Mouse (Mus musculus) ES-E14 (cell line): ENCODE measurements around the gene Popdc2.

Source experiments
- CHD2 ChIP-seq: IDR thresholded peaks from 2 replicates; pipeline ENCODE4 v1.6.1; 2014; ENCODE audit warnings: mild to moderate bottlenecking, low read depth, low read length, inconsistent platforms
- MAFK ChIP-seq: IDR thresholded peaks from 2 replicates; pipeline ENCODE4 v1.6.1; 2014; ENCODE audit warnings: mild to moderate bottlenecking, low read depth, low read length, inconsistent platforms; ENCODE audit not compliant: insufficient read depth
- ZNF384 ChIP-seq: IDR thresholded peaks from 2 replicates; pipeline ENCODE4 v1.6.1; 2012; ENCODE audit warnings: low read depth, low read length, inconsistent platforms

DNA sequence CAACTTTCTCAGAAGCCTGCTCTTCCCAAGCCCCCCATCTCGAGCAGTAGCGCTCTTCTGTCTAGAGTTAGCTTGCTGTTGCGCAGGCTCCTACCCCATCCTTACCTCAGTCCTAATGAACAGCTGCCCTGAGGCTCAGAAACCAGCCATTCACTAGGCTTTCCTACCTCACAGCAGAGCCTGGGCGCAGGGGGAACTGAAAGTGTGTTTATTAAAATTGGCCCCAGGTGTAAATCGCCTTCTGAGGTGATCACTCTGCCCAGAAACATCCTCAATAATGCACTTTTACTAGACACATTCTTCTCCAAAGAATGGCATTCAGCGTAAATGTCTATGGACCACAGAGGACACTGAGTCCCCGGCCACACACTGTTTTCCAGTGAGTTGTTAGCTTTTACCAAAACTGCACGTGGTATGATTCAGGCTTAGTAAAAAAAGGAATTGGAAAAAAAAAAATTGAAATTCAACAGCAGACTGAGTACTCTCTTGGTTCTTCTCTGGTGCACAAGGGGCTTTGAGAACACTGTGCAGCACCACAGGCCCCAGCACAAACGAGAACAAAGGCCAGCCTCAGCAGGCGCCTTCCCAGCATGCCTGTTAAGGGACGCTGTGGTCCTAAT is 35.1 kb upstream of the Popdc2 start:
- no peak for TF ChIP-seq MAFK
- TF ChIP-seq ZNF384: no peak
- no peak for TF ChIP-seq CHD2
